In genomic region chr2:51148975-51149374, GRCm38 (mm10) we compare ENCODE assay signal across 7 mouse cellular contexts. TPM values are rescaled to one million over a fixed set of nuclear protein-coding genes. Genes with fewer than 3 reads are reported as not detected.
DNase-seq lines count a peak whose midpoint lies in the region; ATAC-seq lines count a peak whose summit lies in the region.

Gene Rnd3 (minus strand): TSS chr2:51149111.

- under 1% methylated on average over 25 of the region's 25 CpGs for WGBS in embryonic facial prominence, embryonic 15.5 days
- WGBS in heart, embryonic 10.5 days = under 1% methylated on average over 25 of the region's 25 CpGs
- under 1% methylated on average over 25 of the region's 25 CpGs for WGBS in kidney, embryonic 16.5 days

- H3K27ac ChIP-seq in embryonic facial prominence, embryonic 15.5 days (replicated peaks) = peak within 1 kb of the TSS; percentile 94
- peak within 1 kb of the TSS; percentile 97 for H3K27ac ChIP-seq in heart, embryonic 10.5 days
- peak within 1 kb of the TSS; percentile 97 for H3K27ac ChIP-seq in kidney, embryonic 16.5 days (ENCODE audit: low read length)

- DNase-seq in brain, adult 2 months (ENCODE audit: low read depth, low spot score) = peak; percentile 98
- DNase-seq in heart, embryonic 10.5 days (ENCODE audit: low spot score) = peak; percentile 96
- DNase-seq in liver = peak; percentile 86
- peak; percentile 73 to 80 for DNase-seq in monocyte, adult 2 months (ENCODE audit: low read depth in 1 of 2, low spot score in 2 of 2)
- peak; percentile 42 to 62 for DNase-seq in spleen, postnatal 14 days (ENCODE audit: low spot score in 2 of 2)

- peak within 1 kb of the TSS; percentile 99 for H3K9ac ChIP-seq in embryonic facial prominence, embryonic 15.5 days
- peak within 1 kb of the TSS; percentile 90 for H3K9ac ChIP-seq in kidney, embryonic 16.5 days (replicated peaks; ENCODE audit: low read length)

- peak; percentile 81 for ATAC-seq in embryonic facial prominence, embryonic 15.5 days (ENCODE audit: insufficient number of reproducible peaks, low FRiP score, low TSS enrichment, low read depth)
- peak; percentile 79 for ATAC-seq in kidney, embryonic 16.5 days (ENCODE audit: low FRiP score, low TSS enrichment)

- H3K9me3 ChIP-seq in embryonic facial prominence, embryonic 15.5 days (replicated peaks) = no peaks in the 10 kb centered on the region
- no peaks in the 10 kb centered on the region for H3K9me3 ChIP-seq in heart, embryonic 10.5 days
- H3K9me3 ChIP-seq in kidney, embryonic 16.5 days (ENCODE audit: low read length) = no peaks in the 10 kb centered on the region

- no peaks in the 10 kb centered on the region for H3K27me3 ChIP-seq in embryonic facial prominence, embryonic 15.5 days
- peaks cover 30% of the 10 kb centered on the region for H3K27me3 ChIP-seq in heart, embryonic 10.5 days (ENCODE audit: insufficient read depth, poor library complexity, severe bottlenecking)
- H3K27me3 ChIP-seq in kidney, embryonic 16.5 days (ENCODE audit: insufficient read depth, low read length) = no peaks in the 10 kb centered on the region

- peak within 1 kb of the TSS; percentile 59 for H3K4me2 ChIP-seq in embryonic facial prominence, embryonic 15.5 days (replicated peaks)
- peak within 1 kb of the TSS; percentile 66 for H3K4me2 ChIP-seq in kidney, embryonic 16.5 days (replicated peaks; ENCODE audit: low read depth, low read length)

- H3K4me1 ChIP-seq in embryonic facial prominence, embryonic 15.5 days = peaks cover 11% of the 10 kb centered on the region
- H3K4me1 ChIP-seq in heart, embryonic 10.5 days = peaks cover 26% of the 10 kb centered on the region
- H3K4me1 ChIP-seq in kidney, embryonic 16.5 days (ENCODE audit: insufficient read depth, low read length) = peaks cover 23% of the 10 kb centered on the region

- H3K36me3 ChIP-seq in embryonic facial prominence, embryonic 15.5 days = no peaks in the 10 kb centered on the region
- H3K36me3 ChIP-seq in heart, embryonic 10.5 days = no peaks in the 10 kb centered on the region
- no peaks in the 10 kb centered on the region for H3K36me3 ChIP-seq in kidney, embryonic 16.5 days (ENCODE audit: insufficient read depth, low read length)

- peak within 1 kb of the TSS; percentile 91 for H3K4me3 ChIP-seq in embryonic facial prominence, embryonic 15.5 days (replicated peaks)
- H3K4me3 ChIP-seq in heart, embryonic 10.5 days = peak within 1 kb of the TSS; percentile 92
- peak within 1 kb of the TSS; percentile 83 for H3K4me3 ChIP-seq in kidney, embryonic 16.5 days (ENCODE audit: low read length)

RNA-seq across cellular contexts. Expression of gene Rnd3, which starts in this region (rescaled TPM):
- polyA plus RNA-seq in embryonic facial prominence, embryonic 15.5 days (2015; fragmentation: Nextera tagmentation; extraction: Ambion mirVana) = 110 and 112 TPM in 2 replicates
- 35.7 and 56.8 TPM in 2 replicates for polyA plus RNA-seq in heart, embryonic 10.5 days (2016; fragmentation: Nextera tagmentation; extraction: Ambion mirVana)
- 42.9 and 43.7 TPM in 2 replicates for polyA plus RNA-seq in kidney, embryonic 16.5 days (2015; fragmentation: Nextera tagmentation; extraction: Ambion mirVana)

Comparison
In these comparisons a context has a peak if more than half of its experiments do, and no peak if none do; other contexts are left out.
1. Peak in every context shown above with its lines: DNase-seq, ATAC-seq, H3K4me3 ChIP-seq and H3K27ac ChIP-seq.